Mouse (Mus musculus) embryonic facial prominence, embryonic 15.5 days (tissue): Measurements from ENCODE around the gene Tom1. TPM values are rescaled to one million over a fixed set of nuclear protein-coding genes. Genes with fewer than 3 reads are reported as not detected.

ENCODE experiments used
- ATAC-seq: fragments of 200-750 bp; cut with Nextera tagmentation; 2 replicates; pipeline ENCODE4 v1.8.0; 2017; ENCODE audit warnings: low read depth, moderate TSS enrichment; ENCODE audit not compliant: insufficient number of reproducible peaks, low FRiP score, low TSS enrichment
- H3K27ac ChIP-seq: fragments of 300-500 bp; sonication (generic); replicated peaks from 2 replicates; pipeline ENCODE4 v1.5.1; 2015; ENCODE audit warnings: mild to moderate bottlenecking, inconsistent platforms
- H3K27me3 ChIP-seq: fragments of 300-500 bp; sonication (generic); 2 replicates; pipeline ENCODE4 v1.6.1; 2015; ENCODE audit warnings: inconsistent platforms
- H3K36me3 ChIP-seq: fragments of 300-500 bp; sonication (generic); 2 replicates; pipeline ENCODE4 v1.6.1; 2015; ENCODE audit warnings: mild to moderate bottlenecking, inconsistent platforms
- H3K4me1 ChIP-seq: fragments of 300-500 bp; sonication (generic); 2 replicates; pipeline ENCODE4 v1.6.1; 2015; ENCODE audit warnings: inconsistent platforms
- H3K4me2 ChIP-seq: fragments of 300-500 bp; sonication (generic); replicated peaks from 2 replicates; pipeline ENCODE4 v1.6.1; 2015; ENCODE audit warnings: mild to moderate bottlenecking, inconsistent platforms
- H3K4me3 ChIP-seq: fragments of 300-500 bp; sonication (generic); replicated peaks from 2 replicates; pipeline ENCODE4 v1.5.1; 2015; ENCODE audit warnings: mild to moderate bottlenecking, inconsistent platforms
- H3K9ac ChIP-seq: fragments of 300-500 bp; sonication (generic); 2 replicates; pipeline ENCODE4 v1.6.1; 2015; ENCODE audit warnings: inconsistent platforms
- H3K9me3 ChIP-seq: fragments of 300-500 bp; sonication (generic); replicated peaks from 2 replicates; pipeline ENCODE4 v1.6.1; 2016; ENCODE audit warnings: inconsistent platforms
- WGBS: fragments of 180-500 bp; shearing (Covaris S2); methylation state at CpG from one replicate; pipeline ENCODE4 v1.1.7; 2015; 5-methylcytosine and 5-hydroxymethylcytosine counted together
- polyA plus RNA-seq: library from polyadenylated mRNA; unstranded; fragments of >200 nt; fragmentation: Nextera tagmentation; extraction: Ambion mirVana; gene quantifications from 2 replicates; pipeline ENCODE4 v1.2.1, GENCODE M21; 2015

Tom1 gene
- polyA plus RNA-seq, 1 experiment from 2014 or later = 50.0 TPM

GRCm38 (mm10) chr8:75042974-75043373, 9.5 kb downstream of the Tom1 start:
- 89% methylated on average over 1 of the region's 1 CpGs for WGBS
- Histone ChIP-seq H3K4me2 (no peak overlapping the region), H3K27me3 (no peaks in the 10 kb centered on the region), H3K4me1 (peaks cover 6% of the 10 kb centered on the region), H3K27ac (no peak overlapping the region), H3K9me3 (no peaks in the 10 kb centered on the region), H3K4me3 (no peak overlapping the region), H3K9ac (no peak overlapping the region), H3K36me3 (no peaks in the 10 kb centered on the region; the same call in 1 of the 2 replicates)
- ATAC-seq = no peak

GRCm38 (mm10) chr8:75046303-75046702, 12.8 kb downstream of the Tom1 start:
- WGBS = 92% methylated on average over 1 of the region's 1 CpGs
- Histone ChIP-seq H3K27me3 (no peaks in the 10 kb centered on the region), H3K27ac (no peak overlapping the region), H3K4me1 (no peaks in the 10 kb centered on the region), H3K36me3 (no peaks in the 10 kb centered on the region; the same call in 1 of the 2 replicates), H3K9me3 (no peaks in the 10 kb centered on the region), H3K4me3 (no peak overlapping the region), H3K4me2 (no peak overlapping the region), H3K9ac (no peak overlapping the region)
- ATAC-seq = no peak

GRCm38 (mm10) chr8:75047784-75048183, 14.3 kb downstream of the Tom1 start:
- Histone ChIP-seq H3K36me3 (peaks cover 5% of the 10 kb centered on the region; the same call in 1 of the 2 replicates), H3K4me1 (no peaks in the 10 kb centered on the region), H3K4me2 (no peak overlapping the region), H3K9ac (no peak overlapping the region), H3K27ac (no peak overlapping the region), H3K27me3 (no peaks in the 10 kb centered on the region), H3K9me3 (no peaks in the 10 kb centered on the region), H3K4me3 (no peak overlapping the region)
- 88% methylated on average over 3 of the region's 3 CpGs for WGBS
- no peak for ATAC-seq

GRCm38 (mm10) chr8:75053342-75053741, 19.8 kb downstream of the Tom1 start:
- 80% methylated on average over 4 of the region's 4 CpGs for WGBS
- H3K36me3 ChIP-seq = 0 out of 2 replicates have a peak, but pooled peaks cover 8% of the 10 kb centered on the region

GRCm38 (mm10) chr8:75055673-75056072, 22.2 kb downstream of the Tom1 start:
- 88% methylated on average over 2 of the region's 2 CpGs for WGBS
- Histone ChIP-seq H3K27ac (no peak overlapping the region), H3K9me3 (no peaks in the 10 kb centered on the region), H3K27me3 (no peaks in the 10 kb centered on the region), H3K4me3 (no peak overlapping the region), H3K9ac (no peak overlapping the region), H3K4me1 (no peaks in the 10 kb centered on the region), H3K4me2 (no peak overlapping the region), H3K36me3 (0 out of 2 replicates have a peak, but pooled peaks cover 13% of the 10 kb centered on the region)
- no peak for ATAC-seq

More at GRCm38 (mm10) chr8:75053342-75053741, 19.8 kb downstream of the Tom1 start:
- Histone ChIP-seq H3K27ac (no peak overlapping the region), H3K4me3 (no peak overlapping the region), H3K9ac (no peak overlapping the region), H3K9me3 (no peaks in the 10 kb centered on the region), H3K4me1 (no peaks in the 10 kb centered on the region), H3K4me2 (no peak overlapping the region), H3K27me3 (no peaks in the 10 kb centered on the region)
- ATAC-seq = no peak

GRCm38 (mm10) chr8:75060022-75060421, 26.5 kb downstream of the Tom1 start:
- H3K27me3 ChIP-seq = no peaks in the 10 kb centered on the region
- H3K4me3 ChIP-seq = no peak overlapping the region
- ATAC-seq = no peak
- H3K4me2 ChIP-seq = no peak overlapping the region
- H3K36me3 ChIP-seq = peaks cover 23% of the 10 kb centered on the region
- no peak overlapping the region for H3K9ac ChIP-seq
- H3K4me1 ChIP-seq = no peaks in the 10 kb centered on the region
- no peak overlapping the region for H3K27ac ChIP-seq
- 66% methylated on average over 6 of the region's 6 CpGs for WGBS
- no peaks in the 10 kb centered on the region for H3K9me3 ChIP-seq

- Histone ChIP-seq H3K9ac (no peak overlapping the region), H3K4me1 (no peaks in the 10 kb centered on the region), H3K4me2 (no peak overlapping the region), H3K9me3 (no peaks in the 10 kb centered on the region), H3K36me3 (peaks cover 29% of the 10 kb centered on the region), H3K27ac (no peak overlapping the region), H3K4me3 (no peak overlapping the region), H3K27me3 (no peaks in the 10 kb centered on the region)
- no peak for ATAC-seq
- 86% methylated on average over 2 of the region's 2 CpGs for WGBS
These were observed 27.3 kb downstream of the Tom1 start for GRCm38 (mm10) chr8:75060815-75061214.

GRCm38 (mm10) chr8:75063290-75063689, 29.8 kb downstream of the Tom1 start:
- 55% methylated on average over 3 of the region's 3 CpGs for WGBS
- H3K4me2 ChIP-seq = no peak overlapping the region
- H3K36me3 ChIP-seq = peaks cover 38% of the 10 kb centered on the region
- no peaks in the 10 kb centered on the region for H3K27me3 ChIP-seq
- H3K4me1 ChIP-seq = no peaks in the 10 kb centered on the region
- no peak overlapping the region for H3K27ac ChIP-seq
- H3K4me3 ChIP-seq = no peak overlapping the region
- H3K9me3 ChIP-seq = no peaks in the 10 kb centered on the region
- ATAC-seq = no peak
- no peak overlapping the region for H3K9ac ChIP-seq

GRCm38 (mm10) chr8:75064790-75065189, 31.3 kb downstream of the Tom1 start:
- Histone ChIP-seq H3K9me3 (no peaks in the 10 kb centered on the region), H3K4me3 (no peak overlapping the region), H3K27me3 (no peaks in the 10 kb centered on the region), H3K4me2 (no peak overlapping the region), H3K36me3 (peaks cover 33% of the 10 kb centered on the region), H3K4me1 (no peaks in the 10 kb centered on the region), H3K27ac (no peak overlapping the region), H3K9ac (no peak overlapping the region)
- ATAC-seq = no peak
- WGBS = 84% methylated on average over 3 of the region's 3 CpGs

GRCm38 (mm10) chr8:75067287-75067686, 33.8 kb downstream of the Tom1 start:
- H3K4me1 ChIP-seq = no peaks in the 10 kb centered on the region
- 72% methylated on average over 6 of the region's 6 CpGs for WGBS
- no peaks in the 10 kb centered on the region for H3K27me3 ChIP-seq
- H3K4me2 ChIP-seq = no peak overlapping the region
- H3K4me3 ChIP-seq = no peak overlapping the region
- H3K27ac ChIP-seq = no peak overlapping the region
- no peak for ATAC-seq
- H3K9me3 ChIP-seq = no peaks in the 10 kb centered on the region
- H3K9ac ChIP-seq = no peak overlapping the region
- H3K36me3 ChIP-seq = peaks cover 25% of the 10 kb centered on the region

GRCm38 (mm10) chr8:75070297-75070696, 36.8 kb downstream of the Tom1 start:
- Histone ChIP-seq H3K4me1 (no peaks in the 10 kb centered on the region), H3K4me3 (no peak overlapping the region)
- WGBS = 90% methylated on average over 1 of the region's 1 CpGs

GRCm38 (mm10) chr8:75071627-75072346, 38.3 kb downstream of the Tom1 start:
- Histone ChIP-seq H3K4me1 (no peaks in the 10 kb centered on the region), H3K4me2 (no peak overlapping the region), H3K27me3 (no peaks in the 10 kb centered on the region), H3K9me3 (no peaks in the 10 kb centered on the region), H3K27ac (no peak overlapping the region), H3K4me3 (no peak overlapping the region), H3K9ac (no peak overlapping the region), H3K36me3 (0 out of 2 replicates have a peak, but pooled peaks cover 7% of the 10 kb centered on the region)
- WGBS = 26% methylated on average over 4 of the region's 4 CpGs
- ATAC-seq = peak; percentile 75

More at GRCm38 (mm10) chr8:75070297-75070696, 36.8 kb downstream of the Tom1 start:
- H3K4me2 ChIP-seq = no peak overlapping the region
- no peak overlapping the region for H3K9ac ChIP-seq
- H3K9me3 ChIP-seq = no peaks in the 10 kb centered on the region
- no peak for ATAC-seq
- no peaks in the 10 kb centered on the region for H3K27me3 ChIP-seq
- peaks cover 16% of the 10 kb centered on the region; the same call in 1 of the 2 replicates for H3K36me3 ChIP-seq
- H3K27ac ChIP-seq = no peak overlapping the region
